Mouse (Mus musculus) cortical plate, adult 2 months (tissue): ENCODE measurements around the gene Gm10282.

ENCODE experiments used
- CTCF ChIP-seq: fragments of 200-500 bp; IDR thresholded peaks from 2 replicates; pipeline ENCODE4 v1.5.1; 2011; ENCODE audit warnings: mild to moderate bottlenecking, control low read depth, low read length; ENCODE audit not compliant: insufficient read depth; ENCODE audit errors: extremely low read depth
- POLR2A ChIP-seq: fragments of 200-500 bp; IDR thresholded peaks from 2 replicates; pipeline ENCODE4 v1.6.1; 2011; ENCODE audit warnings: mild to moderate bottlenecking, low read length, control low read depth; ENCODE audit not compliant: insufficient read depth; ENCODE audit errors: extremely low read depth

- TF ChIP-seq CTCF (no peak), POLR2A (peak; percentile 90)
Observed at GRCm38 (mm10) chr8:72318801-72319322, 13.8 kb upstream of the Gm10282 start, which contains the start of gene Klf2.
